Mouse (Mus musculus) testis, adult 2 months (tissue): ENCODE results near the gene Akap9. TPM values are rescaled to one million over a fixed set of nuclear protein-coding genes. Genes with fewer than 3 reads are reported as not detected.
"Not testable (repeated sequence)": the region's sequence is repeated elsewhere in the genome, so short reads cannot be mapped to it uniquely, and the experiment has no call there.

Experiments
- H3K27ac ChIP-seq: fragments of 200-500 bp; 2 replicates; pipeline ENCODE4 v1.5.1; 2012; ENCODE audit warnings: low read depth, low read length; ENCODE audit not compliant: control insufficient read depth, insufficient read depth
- H3K27me3 ChIP-seq: fragments of 200-500 bp; 2 replicates; pipeline ENCODE4 v1.6.1; 2012; ENCODE audit warnings: mild to moderate bottlenecking, low read length, moderate library complexity; ENCODE audit not compliant: control insufficient read depth, insufficient read depth
- H3K36me3 ChIP-seq: fragments of 200-500 bp; 2 replicates; pipeline ENCODE4 v1.6.1; 2012; ENCODE audit warnings: mild to moderate bottlenecking, low read length; ENCODE audit not compliant: control insufficient read depth, insufficient read depth
- H3K4me1 ChIP-seq: fragments of 200-500 bp; 2 replicates; pipeline ENCODE4 v1.6.1; 2012; ENCODE audit warnings: low read length; ENCODE audit not compliant: control insufficient read depth, insufficient read depth
- H3K4me3 ChIP-seq: fragments of 200-500 bp; 2 replicates; pipeline ENCODE4 v1.5.1; 2012; ENCODE audit warnings: low read depth, mild to moderate bottlenecking, low read length, moderate library complexity, mixed read lengths; ENCODE audit not compliant: control insufficient read depth
- CTCF ChIP-seq: fragments of 200-500 bp; IDR thresholded peaks from 2 replicates; pipeline ENCODE4 v1.5.1; 2012; ENCODE audit warnings: low read depth, mild to moderate bottlenecking, inconsistent platforms, low read length, moderate library complexity; ENCODE audit not compliant: control insufficient read depth, insufficient read depth, insufficient replicate concordance
- POLR2A ChIP-seq: fragments of 200-500 bp; IDR thresholded peaks from 2 replicates; pipeline ENCODE4 v1.6.1; 2012; ENCODE audit warnings: low read depth, mild to moderate bottlenecking, inconsistent platforms, low read length, moderate library complexity; ENCODE audit not compliant: control insufficient read depth
- polyA plus RNA-seq: library from polyadenylated mRNA; depleted of rRNA; stranded (reverse); fragments of >200 nt; gene quantifications from 2 replicates; pipeline ENCODE4 v1.2.3, GENCODE M21; 2012

The Akap9 gene
- polyA plus RNA-seq, 1 experiment = 11.5 TPM

DNA sequence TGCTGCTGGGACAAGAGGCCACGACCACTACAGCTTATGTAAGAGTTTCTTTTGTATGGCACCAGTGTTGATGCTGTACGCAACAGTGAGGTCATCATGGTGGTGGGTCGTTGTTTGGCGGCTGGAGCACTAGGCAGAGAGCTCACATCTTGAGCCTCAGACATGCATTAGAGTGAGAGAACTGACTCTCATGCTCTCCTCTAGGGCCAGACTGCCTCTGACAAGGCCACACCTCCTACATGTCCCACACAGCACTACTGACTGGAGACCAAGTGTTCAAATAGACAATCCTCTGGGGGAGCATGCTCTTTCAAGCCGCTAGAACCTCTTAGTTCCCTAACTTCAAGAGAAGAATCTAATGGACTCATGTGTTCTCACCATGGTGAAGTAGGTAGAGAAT is 11.5 kb downstream of the Akap9 start:
- no peak overlapping the region for H3K27ac ChIP-seq
- TF ChIP-seq POLR2A (no peak), CTCF (no peak)

DNA sequence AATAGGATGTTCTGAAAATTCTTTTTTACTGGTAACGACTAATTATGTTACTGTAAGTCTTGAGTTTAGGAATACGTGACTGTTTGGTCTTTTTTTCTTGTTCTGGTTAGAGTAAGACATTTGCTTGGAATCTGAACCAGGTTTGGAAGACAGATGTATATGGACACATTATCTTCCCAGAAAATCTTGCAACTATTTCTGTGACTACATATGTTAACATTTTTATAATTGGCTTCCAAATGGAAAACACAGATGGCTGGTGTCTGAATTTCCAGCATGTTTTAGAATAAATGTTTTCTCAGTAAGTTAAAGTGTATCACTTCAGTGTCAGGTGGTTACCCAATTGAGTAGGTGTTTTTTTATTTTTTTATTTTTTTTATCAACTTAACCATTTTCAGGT is 13.4 kb downstream of the Akap9 start:
- Histone ChIP-seq H3K4me1 (no peaks in the 10 kb centered on the region), H3K27ac (no peak overlapping the region), H3K27me3 (no peaks in the 10 kb centered on the region), H3K36me3 (no peaks in the 10 kb centered on the region), H3K4me3 (no peak overlapping the region)
- TF ChIP-seq CTCF (no peak), POLR2A (no peak)

More for the DNA sequence above, 11.5 kb downstream of the Akap9 start:
- Histone ChIP-seq H3K27me3 (no peaks in the 10 kb centered on the region), H3K36me3 (no peaks in the 10 kb centered on the region), H3K4me3 (no peak overlapping the region), H3K4me1 (no peaks in the 10 kb centered on the region)

DNA sequence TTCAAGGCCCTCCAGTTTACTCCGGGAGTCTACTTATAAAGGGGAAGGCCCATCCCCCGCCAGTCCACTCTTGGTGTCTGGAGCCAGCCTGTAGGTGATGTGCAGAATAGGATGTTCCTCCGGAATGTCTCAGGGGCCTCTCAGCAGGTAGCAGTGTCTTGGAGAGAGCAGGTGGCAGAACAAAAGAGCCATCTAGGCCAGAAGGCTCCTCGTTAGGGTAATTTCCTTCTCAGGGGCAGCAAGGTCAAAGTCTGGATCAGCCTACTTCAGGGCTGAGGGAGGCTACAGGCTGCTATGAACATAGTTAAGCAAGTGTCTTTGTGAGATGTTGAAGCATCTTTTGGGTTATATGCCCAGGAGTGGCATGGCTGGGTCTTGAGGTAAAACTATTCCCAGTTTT is 15.3 kb downstream of the Akap9 start:
- H3K27me3 ChIP-seq, H3K27ac ChIP-seq, H3K36me3 ChIP-seq, H3K4me1 ChIP-seq, H3K4me3 ChIP-seq: not testable (repeated sequence)

DNA sequence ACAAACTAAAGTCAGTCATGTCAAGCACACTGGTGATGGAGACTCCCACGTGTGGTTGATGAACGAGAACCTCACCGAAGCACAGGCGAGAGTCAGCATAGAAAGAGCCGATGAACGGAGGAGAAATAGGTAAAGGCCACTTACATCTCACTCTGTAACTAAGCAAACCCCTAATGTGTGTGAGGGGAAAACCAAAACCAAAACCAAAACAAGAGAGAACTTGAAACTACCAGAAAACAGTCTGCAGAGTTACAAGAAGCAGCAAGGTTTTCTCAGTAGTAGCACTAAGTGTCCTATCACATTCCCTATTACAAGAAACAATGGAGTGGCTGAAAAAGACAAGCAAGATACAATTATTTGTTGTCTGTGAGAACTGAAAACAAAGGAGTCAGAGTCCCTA is 24.6 kb downstream of the Akap9 start:
- TF ChIP-seq CTCF (no peak), POLR2A (no peak)
- no peaks in the 10 kb centered on the region for H3K36me3 ChIP-seq
- H3K4me3 ChIP-seq = no peak overlapping the region

DNA sequence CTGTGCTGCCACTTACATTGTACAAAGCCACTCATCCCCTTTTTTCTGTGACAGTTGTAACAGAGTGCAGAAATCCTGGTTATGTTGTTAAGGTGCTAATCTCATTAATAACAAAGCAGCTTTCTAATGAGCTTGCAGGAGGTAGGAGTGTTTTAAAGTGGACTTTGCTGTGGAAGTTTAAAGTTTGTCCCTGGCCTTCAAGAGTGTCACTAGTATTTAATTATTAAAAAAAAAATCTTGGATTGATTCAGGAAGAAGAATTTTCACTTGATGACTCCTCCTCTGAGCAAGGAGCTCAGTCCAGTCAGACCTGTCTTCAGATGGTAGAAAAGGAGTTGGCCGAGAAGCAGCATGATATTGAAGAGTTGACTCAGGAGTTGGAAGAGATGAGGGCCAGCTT is 26.7 kb downstream of the Akap9 start:
- Histone ChIP-seq H3K4me3 (no peak overlapping the region), H3K36me3 (no peaks in the 10 kb centered on the region), H3K27me3 (no peaks in the 10 kb centered on the region), H3K4me1 (no peaks in the 10 kb centered on the region), H3K27ac (no peak overlapping the region)
- TF ChIP-seq POLR2A (no peak), CTCF (no peak)

More for the DNA sequence above, 24.6 kb downstream of the Akap9 start:
- Histone ChIP-seq H3K27ac (no peak overlapping the region), H3K4me1 (no peaks in the 10 kb centered on the region), H3K27me3 (no peaks in the 10 kb centered on the region)

DNA sequence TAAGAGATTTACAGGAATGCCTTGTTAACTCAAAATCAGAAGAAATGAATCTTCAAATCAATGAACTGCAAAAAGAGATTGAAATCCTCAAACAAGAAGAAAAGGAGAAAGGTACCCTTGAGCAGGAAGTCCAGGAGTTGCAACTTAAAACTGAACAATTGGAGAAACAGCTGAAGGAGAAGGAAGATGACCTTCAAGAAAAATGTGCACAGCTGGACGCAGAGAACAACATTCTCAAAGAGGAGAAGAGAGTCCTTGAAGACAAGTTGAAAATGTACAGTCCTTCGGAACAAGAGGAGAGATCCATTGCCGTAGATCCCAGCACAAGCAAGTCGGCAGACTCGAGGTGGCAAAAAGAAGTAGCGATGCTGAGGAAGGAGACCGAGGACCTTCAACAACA is 33.4 kb downstream of the Akap9 start:
- Histone ChIP-seq H3K36me3 (no peaks in the 10 kb centered on the region), H3K4me1 (no peaks in the 10 kb centered on the region), H3K27ac (peak overlapping the region; percentile 53; the same call in 1 of the 2 replicates), H3K4me3 (no peak overlapping the region), H3K27me3 (no peaks in the 10 kb centered on the region)
- TF ChIP-seq POLR2A = no peak
- no peak for TF ChIP-seq CTCF

DNA sequence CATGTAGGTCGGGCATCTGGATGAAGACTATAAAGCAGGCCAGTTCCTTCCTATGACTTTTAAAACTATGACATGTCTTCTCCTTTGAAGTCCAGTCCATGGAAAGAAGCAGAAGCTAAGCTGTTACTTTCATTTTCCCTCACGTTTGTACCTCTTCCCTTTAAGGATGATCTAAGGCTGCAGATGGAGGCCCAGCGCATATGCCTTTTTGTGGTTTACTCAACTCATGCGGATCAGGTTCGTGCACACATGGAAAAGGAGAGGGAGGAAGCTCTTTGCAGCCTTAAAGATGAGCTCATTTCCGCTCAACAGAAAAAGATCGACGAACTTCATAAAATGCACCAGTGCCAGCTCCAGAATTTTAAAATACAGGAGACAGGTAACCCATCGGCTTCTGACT is 40.6 kb downstream of the Akap9 start:
- H3K27ac ChIP-seq = no peak overlapping the region
- no peaks in the 10 kb centered on the region for H3K36me3 ChIP-seq
- TF ChIP-seq POLR2A (no peak), CTCF (no peak)
- H3K27me3 ChIP-seq = no peaks in the 10 kb centered on the region
- H3K4me1 ChIP-seq = no peaks in the 10 kb centered on the region
- H3K4me3 ChIP-seq = no peak overlapping the region

DNA sequence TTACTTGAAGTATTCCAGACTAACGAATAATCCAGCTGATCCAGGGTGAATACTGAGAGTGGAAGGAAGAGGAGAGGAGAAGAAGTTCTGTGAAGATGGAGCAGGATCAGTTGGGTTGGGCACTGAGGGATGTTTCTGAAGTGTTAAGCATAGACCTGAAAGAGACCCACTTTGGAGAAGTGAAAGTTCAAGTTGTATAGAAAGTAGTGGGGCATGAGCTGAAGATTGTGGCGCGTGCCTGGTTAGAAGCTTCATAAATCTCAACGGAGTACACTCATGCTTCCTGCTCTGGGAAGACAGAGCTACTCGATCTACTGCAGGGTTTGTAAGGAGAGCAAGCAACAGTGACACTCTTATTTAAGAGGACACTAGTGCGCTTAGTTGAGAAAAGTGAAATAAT is 41.3 kb downstream of the Akap9 start:
- no peaks in the 10 kb centered on the region for H3K36me3 ChIP-seq
- no peak overlapping the region for H3K27ac ChIP-seq
- no peaks in the 10 kb centered on the region for H3K27me3 ChIP-seq
- H3K4me1 ChIP-seq = no peaks in the 10 kb centered on the region
- TF ChIP-seq CTCF (no peak), POLR2A (no peak)
- no peak overlapping the region for H3K4me3 ChIP-seq
